Mouse (Mus musculus) 416B (cell line): ENCODE results near the gene Polr2a.

ENCODE experiments used
- DNase-seq: peaks from one replicate; pipeline ENCODE4 v3.0.0; 2011; ENCODE audit warnings: low read depth

Gene Polr2a

DNA sequence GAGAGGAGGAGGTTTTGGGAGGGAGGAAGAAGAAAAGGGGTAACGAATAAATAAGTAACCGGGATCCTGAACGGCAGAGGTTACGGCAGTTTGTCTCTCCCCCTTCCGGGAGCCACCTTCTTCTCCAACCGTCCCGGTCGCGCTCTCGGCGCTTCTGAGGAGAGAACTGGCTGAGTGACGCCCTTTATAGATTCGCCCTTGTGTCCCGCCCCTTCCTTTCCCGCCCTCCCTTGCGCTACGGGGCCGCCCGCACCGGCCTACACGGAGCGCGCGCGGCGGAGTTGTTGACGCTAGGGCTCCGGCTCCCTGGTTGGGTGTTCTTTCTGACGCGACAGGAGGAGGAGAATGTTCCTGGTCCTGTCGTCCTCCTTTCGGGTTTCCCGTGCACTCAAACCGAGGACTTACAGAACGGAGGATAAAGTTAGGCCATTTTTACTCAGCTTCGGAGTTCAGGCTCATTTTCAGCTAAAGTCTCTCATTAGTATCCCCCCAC, at the start of gene Polr2a:
Gene Polr2a (minus strand): TSS at position 160 of the 493 bp plus-strand sequence.
- DNase-seq = peak; percentile 99

DNA sequence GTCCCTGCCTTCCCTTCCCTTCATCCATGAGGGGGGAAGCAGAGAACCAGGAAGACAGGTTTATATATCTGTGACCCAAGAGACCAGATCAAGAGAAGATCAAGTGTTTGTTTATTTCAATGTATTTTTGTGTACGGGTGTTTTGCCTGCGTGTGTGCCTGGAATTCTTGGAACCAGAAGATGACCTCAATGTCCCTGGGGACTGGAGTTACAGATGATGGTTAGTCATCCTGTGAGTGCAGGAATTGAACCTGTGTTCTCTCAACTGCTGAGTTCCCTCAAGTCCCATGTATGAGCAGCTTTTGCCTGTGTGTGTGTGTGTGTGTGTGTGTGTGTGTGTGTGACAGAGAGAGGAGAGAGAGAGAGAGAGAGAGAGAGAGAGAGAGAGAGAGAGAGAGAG, 49.2 kb upstream of the Polr2a start:
- DNase-seq = no peak

DNA sequence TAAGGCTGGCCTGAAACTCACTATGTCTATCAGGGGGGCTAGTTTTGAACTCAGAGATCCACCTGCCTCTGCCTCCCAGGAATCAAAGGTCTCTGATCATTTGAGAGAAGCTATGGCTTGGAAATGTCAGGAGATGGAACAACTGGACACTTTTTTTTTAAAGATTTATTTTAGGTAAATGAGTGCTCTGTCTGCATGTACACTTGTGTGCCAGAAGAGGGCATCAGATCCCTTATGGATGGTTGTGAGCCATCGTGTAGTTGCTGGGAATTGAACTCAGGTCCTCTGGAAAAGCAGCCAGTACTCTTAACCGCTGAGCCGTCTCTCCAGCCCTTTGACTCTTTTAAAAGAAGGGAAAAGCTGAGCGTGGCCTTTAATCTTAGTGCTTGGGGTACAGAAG, 47.9 kb upstream of the Polr2a start:
- DNase-seq = peak; percentile 34

DNA sequence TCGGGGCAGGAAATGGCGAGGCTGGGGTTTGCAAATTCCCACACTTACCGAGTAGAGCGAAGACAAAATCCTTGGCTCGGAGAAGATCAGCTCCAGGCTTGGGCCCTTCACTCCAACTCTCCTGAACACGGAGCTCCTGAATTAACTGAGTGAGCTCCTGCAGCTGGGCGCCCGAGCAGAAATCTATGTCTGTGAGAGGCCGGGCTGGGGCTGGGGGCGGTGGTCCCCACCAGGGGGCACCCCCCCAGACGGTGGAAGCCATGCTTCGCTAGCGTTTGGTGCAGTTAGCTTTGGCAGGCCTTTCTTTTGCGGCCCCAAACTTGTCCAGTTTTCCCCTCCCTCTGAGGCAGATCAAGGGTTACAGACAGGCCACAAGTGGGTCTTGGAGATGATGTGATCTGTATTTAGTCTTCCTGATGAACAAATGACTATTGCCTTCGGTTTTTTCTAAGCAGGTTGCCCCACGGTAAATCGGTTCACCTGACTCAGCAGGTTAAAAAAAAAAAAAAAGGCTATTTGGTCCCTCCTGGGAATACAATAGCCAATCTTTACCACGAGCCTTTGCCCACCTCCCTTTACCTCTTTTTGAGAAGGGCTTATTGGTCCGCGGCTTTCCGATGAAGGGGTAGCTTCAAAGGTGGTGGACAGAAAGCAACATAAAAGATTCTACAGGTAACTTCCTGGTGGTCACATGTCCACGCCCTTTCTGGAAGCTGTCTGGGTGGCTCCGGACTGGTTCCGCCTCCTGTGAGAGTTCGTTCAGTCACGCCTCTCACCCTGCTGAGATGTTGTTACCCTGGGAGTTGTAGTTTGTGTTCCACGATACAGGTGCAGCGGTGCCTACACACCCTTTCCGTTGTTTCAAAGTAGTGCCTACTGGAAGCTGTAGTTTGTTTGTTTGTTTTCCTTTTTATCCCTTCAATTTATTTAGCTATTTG, 46.8 kb upstream of the Polr2a start, which contains the start of gene Tmem102:
Gene Tmem102 (minus strand): TSS at position 653 of the 938 bp plus-strand sequence.
- DNase-seq = no peak

DNA sequence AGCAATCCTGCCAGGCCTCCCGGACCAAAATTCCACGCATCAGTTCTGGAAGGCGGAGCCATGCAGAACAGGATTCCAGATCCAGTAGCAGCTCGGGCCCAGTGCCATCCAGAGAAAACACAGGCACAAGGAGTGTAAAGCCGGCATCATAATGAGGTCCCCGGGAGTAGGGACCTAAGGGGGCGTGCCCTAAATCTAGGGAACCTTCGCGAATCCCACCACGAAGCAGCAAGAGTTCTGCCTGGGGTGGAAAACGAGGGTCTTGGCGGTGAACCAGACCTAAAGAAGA, 46.2 kb upstream of the Polr2a start:
- DNase-seq = no peak

DNA sequence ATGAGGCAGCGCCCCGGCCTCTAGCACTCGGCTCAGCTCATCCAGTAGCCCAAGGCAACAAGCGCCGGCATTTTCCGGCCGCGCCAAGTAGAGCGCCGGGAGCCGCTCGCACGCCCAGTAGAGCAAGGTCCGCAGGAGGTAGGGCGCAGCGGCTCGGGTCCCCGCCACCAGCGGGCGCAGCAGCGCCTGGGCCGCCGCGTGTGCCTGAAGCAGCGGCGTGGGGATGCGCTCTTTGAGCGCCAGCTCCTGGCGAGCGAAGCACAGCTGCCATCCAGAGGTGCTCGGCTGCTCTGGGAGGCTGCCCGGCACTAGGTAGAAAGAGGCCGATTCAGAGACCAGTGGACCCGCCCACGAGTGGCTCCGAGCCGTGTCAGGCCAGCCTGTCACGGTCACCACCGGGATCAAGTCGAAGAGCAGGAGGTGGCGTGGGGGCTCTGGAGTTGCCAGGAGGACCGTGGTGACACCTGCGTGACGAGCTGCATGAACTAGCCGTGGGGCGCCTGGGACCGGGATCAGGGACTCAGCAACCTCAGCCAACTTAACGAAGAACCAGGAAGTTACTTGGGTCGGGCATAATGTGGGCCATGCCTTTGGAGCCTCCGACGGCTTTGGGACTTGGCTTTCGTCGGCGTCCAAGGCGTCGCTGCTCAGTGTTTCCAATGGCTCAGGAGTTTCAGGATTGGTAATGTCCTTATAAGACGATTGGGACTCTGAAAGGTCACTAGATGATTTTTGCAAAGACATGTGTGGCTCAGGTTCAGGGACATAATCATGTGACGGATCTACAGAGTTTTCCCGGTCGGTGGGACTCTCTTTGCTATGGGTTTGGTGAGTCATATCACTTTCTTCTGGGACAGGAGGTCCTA, 45.6 kb upstream of the Polr2a start:
- peak; percentile 52 for DNase-seq

DNA sequence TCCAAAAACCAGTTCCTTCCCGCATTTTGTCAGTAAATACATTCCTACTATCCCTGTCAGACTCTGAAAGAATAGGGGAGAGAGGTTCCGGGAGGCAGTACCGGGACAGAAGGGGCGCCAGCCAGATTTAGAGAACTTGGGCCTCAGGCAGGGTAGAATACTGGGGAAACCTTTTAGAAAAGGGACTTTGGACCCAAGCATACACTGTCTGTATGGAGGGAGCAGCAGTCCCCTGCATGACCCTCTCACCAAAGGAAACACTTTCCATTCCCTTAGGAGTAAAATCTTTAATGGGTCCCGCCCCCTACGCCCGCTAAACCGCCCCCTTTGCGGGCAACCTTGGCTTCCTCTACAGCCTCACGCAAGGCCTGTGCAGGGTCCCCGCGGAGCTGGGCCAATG, 44.9 kb upstream of the Polr2a start:
- DNase-seq = peak; percentile 24

DNA sequence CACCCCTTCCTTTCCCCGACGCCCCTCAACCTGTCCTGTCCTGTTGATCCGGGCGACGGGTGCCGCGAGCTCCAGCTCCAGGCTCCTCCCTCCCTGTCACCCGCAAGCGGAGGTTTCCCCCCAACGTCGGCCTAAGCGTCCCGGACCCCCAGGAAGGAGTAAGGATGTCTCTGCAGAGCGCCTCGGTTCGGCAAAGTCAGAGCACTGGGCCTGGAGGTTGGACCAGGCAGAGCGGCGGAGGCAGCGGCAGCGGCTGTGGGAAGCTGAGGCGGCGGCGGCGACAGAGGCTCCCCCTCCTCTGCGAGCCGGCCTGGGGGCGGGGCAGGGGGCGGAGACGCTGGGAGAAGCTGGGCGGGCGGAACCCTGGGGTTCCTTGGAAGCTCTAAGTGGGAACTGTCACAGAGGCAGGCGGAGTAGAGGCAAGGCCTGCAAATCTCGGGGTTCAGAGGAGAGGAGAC, 44.2 kb upstream of the Polr2a start:
- DNase-seq = peak; percentile 70

DNA sequence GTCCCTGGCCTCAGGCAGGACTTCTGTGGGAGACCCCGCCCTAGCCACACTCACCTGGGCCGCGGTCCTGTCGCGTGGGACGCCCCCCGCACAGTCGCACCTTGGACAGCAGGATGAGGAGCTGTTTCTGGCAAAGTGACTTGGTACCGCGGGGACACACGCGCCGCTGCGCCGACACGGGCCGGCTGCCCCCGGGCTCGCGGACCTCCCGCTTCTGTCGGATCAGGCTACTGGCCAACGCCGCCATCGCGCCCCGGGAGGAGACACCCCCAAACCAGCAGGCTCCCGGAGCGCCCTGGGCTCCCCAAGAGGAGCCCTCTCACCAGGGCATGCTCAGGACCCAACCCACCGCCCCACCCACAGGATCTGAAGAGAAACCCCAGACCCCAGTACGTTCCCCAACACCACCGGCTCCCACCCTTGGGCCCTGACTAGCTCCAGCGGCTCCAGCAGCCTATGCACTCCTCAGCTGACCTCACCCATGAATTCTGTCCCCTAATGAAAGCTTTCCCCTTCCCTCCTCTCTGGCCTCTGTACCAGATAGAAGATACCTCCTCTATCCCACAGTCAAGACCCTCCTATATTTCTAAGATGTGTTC, 43.0 kb upstream of the Polr2a start, which contains the start of gene Fgf11:
Gene Fgf11 (minus strand): TSS at position 479 of the 599 bp plus-strand sequence.
- DNase-seq = no peak

DNA sequence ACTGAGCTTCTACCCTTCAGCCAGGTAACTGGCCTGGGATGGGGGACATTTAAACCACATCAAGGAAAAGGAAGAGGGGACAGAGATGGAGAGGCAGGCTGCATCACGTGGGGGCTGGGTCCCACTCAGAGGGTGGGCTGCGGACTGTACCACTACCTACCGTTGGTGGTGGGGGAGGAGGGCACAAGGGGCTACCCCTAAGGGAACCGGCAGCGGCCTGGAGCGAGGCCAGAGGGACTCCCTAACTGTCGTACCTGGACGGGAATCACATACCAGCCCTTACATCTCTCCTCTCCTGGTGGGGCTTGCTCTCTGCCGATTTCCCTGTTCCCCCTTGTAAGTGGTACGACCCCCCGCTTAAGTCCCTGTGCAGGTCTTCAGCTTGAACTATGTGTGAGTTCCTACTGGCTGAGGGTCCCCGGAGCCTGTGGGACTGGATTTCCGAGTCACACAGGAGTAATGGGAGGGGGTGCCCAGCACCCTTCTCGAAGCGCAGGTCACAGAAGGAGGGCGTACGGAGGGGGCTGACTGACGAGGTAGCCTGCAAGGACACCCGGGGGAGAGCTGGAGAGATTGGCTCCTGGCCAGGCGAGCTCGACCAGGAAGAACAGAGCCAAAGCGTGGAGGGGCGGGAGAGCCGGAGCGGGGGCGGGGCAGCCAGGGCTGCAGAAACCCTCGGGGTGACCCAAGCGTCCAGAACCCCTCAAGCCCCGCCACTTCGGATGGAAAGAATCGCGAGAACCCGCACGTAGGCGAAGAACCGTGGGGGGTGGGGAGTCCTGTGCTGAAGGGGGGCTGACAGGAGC, 42.2 kb upstream of the Polr2a start:
- no peak for DNase-seq

DNA sequence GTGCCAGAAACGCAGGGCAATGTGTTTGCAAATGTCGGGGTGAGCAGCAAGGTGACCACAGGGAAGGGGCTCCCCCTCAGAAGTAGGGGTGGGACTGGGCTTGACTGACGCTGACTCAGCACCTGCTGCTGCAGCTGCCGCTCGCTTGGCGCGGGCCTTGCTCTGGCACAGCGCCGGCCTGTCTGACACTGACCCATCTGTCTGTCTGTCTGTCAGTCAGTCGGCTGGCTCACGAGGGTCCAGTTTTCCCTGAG, 41.6 kb upstream of the Polr2a start:
- DNase-seq = no peak

DNA sequence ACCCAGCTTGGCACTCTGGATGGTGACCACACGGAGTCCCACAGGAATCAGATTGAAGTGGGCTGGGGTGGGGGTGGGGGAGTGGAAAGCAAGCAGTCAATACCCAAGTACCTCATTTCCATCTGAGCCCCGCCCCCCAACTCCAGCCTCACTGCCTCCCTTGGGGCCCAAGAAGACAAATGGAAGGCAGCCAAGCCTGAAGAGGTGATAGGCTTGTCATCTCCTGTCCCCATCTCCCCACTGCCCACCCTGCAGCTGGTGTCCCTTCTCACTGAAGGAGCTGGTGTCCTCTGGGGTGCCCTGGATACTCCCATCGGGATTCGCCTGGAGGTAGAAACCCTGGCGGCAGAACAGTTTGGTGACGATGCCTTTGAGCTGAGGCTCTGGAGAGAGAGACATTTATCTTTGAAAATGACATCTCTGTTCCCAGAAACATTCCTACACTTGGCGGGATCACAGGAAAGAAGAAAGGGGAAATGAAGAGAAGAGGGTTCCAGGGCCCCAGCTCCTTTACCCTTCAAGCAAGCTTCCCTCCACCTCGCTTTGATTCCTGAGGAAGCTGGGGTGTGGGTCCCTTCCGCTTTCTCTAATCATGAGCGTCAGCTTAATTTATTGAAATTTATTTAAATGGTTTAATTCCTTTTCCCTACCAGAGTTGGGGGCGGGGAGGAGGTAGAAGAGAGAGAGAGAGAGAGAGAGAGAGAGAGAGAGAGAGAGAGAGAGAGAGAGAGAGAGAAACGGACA, 41.1 kb upstream of the Polr2a start:
- DNase-seq = no peak

DNA sequence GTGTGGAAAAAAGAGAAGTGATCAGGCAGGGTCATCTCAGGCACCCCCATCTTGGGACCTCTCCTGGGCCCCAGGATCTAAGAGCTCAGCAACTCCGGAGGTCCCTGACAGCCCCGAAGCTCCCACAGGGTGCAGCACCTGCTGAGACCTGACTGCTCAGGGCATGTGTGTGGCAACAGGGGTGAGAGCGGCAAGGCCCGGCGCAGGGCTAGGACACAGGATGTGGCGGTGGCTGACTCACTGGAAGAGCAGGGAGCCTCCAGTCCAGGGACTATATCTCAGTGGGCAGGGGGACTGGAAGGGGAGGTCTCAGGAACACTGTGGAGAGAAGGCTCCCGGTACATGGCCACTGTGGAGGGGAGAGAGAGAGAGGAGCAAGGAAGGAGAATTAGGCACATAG, 39.5 kb upstream of the Polr2a start:
- peak; percentile 49 for DNase-seq

DNA sequence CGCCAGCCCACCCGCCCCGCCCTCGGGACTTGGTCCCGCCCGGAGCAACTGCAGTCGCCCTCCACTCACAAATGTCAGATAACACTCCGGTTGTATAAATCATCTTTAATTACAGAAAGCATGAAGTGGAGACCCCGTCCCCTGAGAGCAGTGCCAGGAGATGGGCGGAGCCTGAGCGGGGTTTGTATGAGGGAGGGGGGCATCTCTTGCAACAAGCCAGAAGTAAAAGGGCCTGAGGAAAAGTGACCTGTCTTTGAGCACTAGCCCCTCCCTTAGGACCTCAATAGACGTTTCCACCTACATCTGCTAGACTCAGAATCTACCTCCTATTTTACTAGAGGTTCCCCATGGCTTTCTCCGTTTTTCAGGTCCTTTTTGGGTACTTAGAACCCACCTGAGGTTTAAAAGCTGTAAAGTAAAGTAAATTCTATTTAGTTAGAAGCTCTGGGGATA, 37.6 kb upstream of the Polr2a start:
- DNase-seq = no peak

DNA sequence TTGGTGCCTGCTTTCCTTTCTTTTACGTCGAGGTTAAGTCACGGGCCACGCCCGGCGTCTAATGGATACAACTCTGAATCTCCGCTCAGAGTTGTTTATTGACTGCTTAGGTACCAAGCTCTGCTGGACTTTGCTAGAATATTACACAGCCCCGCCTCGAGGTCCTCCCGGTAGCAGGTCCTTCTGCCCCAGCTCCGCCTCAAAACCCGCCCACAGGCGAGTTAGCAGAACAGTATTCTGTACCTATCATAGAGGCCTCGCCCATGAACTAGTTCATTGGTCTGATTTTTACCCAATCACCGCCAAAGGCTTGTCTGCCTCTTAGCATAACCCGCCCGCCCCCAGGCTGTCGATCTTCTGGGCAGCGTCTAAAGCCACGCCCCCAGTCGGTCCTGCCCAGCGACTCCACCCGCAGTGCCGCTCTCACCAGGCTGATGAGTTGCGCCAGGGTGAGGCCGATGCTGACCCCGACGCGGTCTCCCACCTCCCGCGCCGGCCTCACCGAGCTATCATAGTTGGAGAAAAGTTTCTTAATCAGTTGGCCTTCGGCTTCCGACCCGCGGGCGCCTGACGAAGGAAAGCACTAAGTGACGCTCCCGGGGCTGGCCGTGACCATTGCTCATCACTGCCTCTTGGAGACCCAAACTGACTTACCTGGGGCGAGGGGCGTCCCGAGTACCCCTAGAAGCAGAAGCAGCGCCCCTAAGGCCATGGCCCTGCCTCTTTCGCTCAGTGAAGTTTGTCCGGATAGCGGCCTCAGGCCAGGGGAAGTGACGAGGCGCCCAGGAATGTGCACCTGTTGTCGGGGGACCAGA, 36.9 kb upstream of the Polr2a start, which contains the start of gene Chrnb1:
Gene Chrnb1 (minus strand): TSS at position 776 of the 815 bp plus-strand sequence.
- peak; percentile 99 for DNase-seq

DNA sequence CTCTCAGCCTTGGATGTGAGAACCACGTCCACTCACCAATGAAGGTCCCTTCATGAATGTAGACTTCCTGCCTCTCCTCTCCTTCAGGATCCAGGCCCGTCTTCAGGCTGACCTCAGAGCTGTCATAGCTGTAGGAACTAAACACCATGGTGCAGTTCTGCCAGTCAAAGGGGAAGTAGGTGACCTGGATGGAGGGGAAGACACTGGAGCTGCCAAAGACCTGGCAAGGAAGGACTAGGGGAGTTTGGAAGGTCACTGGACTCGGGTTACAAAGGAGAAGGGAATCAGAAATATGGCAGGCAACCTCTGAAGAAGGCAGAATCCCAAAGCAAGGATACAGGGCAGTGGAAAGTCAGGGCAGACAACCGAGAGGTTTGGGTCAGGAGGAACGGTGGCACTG, 35.0 kb upstream of the Polr2a start:
- no peak for DNase-seq

DNA sequence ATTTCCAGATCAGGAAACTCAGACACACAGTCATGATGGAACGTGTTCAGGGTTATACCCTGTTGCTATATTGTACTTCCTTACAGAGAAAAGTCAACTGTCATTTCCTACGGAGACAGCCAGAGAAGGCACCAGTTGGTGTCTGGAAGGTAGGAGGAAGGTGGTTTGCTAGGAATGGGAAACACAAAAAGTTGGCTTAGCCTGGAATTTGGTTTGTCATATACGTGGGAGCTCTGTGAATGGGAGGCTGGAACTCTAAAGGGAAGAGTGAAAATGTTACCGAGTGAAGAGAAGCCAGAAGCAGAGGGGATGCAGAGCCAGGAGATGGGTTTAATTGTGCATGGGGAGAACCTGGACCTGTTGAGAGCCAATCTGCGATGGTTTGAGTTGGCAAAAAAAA, 33.0 kb upstream of the Polr2a start:
- DNase-seq = no peak

DNA sequence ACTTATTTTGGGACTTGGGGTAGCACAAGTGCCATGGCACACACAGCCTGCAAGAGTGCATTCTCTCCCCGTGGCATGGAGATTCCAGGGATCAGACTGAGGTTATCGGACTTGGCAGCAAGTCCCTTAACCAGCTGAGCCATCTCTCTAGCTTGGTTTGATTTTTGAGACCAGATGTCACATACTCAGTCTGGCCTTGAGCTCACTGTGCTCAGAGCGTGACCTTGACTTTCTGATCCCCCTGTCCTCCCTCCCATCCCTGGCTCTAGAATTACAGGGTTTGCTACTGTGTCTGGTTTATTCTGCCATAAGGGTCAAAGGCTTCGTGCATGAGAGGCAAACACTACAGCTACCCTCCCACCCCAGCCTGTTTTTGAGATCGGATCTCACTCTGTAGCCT, 31.0 kb upstream of the Polr2a start:
- DNase-seq = no peak

DNA sequence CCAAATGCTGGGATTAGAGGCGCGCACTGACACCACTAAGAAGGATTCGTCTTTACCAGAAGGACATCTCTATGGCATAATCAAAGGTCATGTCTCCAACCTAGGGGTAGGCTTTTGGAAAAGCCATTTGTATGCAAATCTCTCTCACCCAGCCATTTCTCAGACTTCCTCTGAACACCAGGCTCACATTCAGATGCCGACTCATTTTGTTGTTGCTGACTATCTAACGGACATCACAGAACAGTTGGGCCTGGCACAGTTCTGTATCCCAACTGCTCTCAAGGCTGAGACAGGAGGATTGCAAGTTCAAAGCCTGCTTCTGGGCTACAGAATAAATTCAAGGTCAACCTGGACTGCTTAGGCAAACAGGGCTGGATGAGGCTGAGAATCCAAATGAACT, 28.9 kb upstream of the Polr2a start:
- DNase-seq = no peak

DNA sequence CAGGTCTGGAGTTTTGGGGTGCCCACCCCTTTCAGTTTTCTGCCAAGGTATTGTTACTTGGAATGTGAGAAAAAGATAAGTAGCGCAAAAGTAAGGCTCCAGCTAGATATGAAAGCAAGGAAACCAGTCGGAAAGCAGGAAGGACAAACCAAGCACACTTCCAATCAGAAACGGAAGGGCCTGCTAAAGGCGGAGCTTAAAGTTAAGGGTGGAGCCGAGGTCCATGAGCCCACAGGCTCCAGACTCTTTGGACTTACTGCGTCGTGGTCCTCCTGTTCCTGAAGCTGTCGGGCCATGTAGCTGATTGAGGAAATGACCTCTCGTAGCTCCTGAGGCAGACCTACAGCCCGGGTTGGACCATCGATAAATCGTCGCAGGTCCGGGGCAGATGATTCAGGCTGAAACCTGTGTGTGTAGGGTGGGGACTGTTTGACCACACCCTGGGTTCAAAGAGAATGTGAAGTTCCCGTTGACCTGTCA, 26.4 kb upstream of the Polr2a start:
- peak; percentile 21 for DNase-seq
